Mouse (Mus musculus) MN1 (cell line): ENCODE results near the gene Setd6.

Source experiments
- DNase-seq: peaks from one replicate; pipeline ENCODE4 v3.0.0-alpha.2; 2016; ENCODE audit warnings: low spot score

The Setd6 gene

GRCm38 (mm10) chr8:95711029-95711428 is 4.7 kb upstream of the Setd6 start:
- no peak for DNase-seq

GRCm38 (mm10) chr8:95712395-95712794 is 3.3 kb upstream of the Setd6 start:
- DNase-seq: no peak

GRCm38 (mm10) chr8:95713100-95714010 is 2.3 kb upstream of the Setd6 start:
- peak; percentile 80 for DNase-seq

DNA sequence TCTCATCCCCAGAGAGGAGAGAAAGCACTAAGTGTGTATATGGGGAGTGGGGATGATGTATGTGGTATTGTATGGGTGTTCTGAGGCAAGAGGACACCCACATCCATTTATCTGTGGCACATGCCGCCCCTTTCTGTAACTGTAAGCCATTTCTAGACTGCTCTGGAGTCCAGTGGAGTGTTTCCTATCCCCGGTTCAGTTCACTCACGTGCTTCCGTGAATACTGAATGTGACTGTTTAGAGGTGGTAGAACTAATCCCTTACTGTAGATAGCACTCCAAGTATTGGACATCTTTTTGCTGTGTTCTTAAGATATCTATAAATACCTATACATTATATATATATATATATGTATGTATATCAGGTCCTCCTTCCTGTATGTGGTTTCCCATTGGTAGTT is 1.3 kb upstream of the Setd6 start:
- DNase-seq: no peak

- no peak for DNase-seq
Measured at GRCm38 (mm10) chr8:95714837-95715413, 756 bp upstream of the Setd6 start.

GRCm38 (mm10) chr8:95716546-95717335 is 1.1 kb downstream of the Setd6 start:
- DNase-seq: peak; percentile 28

DNA sequence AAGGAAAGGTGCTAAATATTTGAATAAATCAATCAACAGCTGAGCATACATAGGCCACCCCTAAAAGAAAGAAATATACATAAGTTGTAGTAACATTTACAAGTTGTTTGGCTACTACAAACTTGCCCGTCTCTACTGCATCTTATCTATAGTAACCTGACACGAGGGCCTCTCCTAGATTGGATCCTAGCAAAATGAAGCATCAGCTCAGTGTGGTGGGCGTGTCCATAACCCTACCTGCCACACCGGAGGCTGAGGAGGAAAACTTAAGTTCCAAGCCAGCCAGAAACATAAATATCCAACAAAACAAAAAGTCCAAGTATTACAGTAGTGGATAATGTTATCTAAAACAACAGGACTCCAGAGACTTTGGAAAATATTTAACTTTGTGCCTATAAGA is 11.9 kb downstream of the Setd6 start:
- no peak for DNase-seq

DNA sequence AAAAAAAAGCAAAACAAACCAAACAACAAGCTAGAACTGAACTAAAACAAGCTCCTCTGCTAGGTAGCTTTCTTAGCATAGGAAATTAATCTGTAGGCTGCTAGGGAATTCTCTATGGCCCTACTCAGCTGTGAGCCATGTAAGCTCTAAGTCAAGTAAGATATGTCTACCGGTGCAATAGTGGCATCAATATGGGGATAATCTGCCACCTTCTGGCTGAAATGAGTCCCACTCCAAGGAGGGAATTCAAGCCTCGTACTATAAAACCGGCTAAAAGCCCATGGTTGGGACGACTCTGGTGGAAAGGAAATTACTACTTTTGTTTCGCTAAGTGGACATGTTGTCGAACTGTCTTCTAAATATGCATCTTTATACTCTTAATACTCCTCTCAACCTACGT is 22.9 kb downstream of the Setd6 start:
- DNase-seq: peak; percentile 35

DNA sequence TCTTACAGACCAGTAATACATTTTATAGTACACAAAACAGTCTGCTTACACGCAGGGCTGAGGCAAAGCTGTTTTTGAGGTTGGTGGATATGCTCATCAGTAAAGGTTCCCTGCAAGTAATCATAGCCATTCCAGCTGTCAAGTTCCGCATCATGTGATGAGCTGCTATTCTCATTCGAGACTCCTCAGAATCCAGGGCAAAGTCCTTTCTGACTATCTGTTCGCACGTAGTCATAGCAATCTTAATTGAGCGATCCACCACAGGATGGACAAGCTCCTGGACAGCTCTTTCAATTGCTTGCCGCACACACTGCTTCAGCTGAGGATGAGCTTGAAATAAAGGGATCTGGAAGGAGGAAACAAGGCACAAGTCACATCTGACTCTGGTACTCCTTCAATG is 26.1 kb downstream of the Setd6 start:
- DNase-seq: no peak

DNA sequence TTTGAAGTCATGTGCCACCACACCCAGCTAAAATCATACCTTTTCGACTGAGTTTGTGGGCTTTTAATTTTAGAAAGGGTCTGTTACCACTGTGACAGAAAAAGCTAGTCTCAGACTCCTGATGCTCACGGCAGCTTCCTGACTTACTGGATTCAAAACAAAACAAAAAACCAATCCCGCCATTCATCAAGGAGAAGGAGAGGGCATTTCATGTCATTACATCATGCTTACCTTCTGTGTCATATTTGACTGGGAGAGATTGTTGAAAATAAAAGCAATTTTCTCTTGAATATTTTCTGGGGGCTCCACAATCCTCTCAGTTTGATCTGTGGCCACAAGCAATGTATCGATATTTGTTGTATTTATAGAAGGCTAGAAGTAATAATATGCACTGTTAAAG is 32.3 kb downstream of the Setd6 start:
- peak; percentile 66 for DNase-seq

DNA sequence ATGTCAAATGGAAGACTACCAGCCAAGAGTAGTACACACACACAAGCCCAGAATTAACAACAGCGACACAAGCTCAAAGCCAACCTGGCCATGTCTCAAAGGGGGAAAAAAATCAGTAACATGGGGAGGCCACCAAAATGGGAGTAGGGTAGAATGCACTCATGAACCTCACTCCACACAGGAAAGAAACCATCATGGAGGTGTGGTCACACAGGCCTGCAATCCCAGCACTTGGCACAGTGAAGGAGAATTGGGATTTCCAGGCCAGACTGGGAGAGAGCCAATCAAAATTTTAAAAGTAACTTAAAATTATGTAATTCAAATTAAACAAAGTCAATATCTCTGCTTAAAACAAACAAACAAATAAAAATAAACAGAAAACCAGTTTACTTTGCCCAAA is 36.2 kb downstream of the Setd6 start:
- DNase-seq: no peak

GRCm38 (mm10) chr8:95760323-95760722 is 44.6 kb downstream of the Setd6 start:
- no peak for DNase-seq

DNA sequence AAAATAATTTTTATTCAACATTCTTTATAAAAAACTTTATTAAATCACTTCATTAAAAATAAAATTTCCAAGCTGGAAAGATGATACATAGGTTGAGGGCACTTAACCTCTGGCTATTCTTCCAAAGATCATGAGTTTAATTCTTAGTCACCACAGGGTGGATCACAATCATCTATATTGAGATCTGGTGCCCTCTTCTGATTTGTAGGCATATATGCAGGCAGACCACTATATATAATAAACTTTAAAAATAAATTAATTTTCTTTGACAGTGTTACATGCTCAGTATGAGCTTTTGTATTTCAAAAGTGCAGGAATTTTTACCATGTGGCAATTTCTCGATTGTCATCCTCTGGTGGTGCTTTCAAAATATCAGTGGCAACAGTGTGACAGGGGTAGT is 48.5 kb downstream of the Setd6 start:
- DNase-seq: no peak
